Mouse (Mus musculus) C2C12 (cell line): ENCODE measurements around the gene Strip1.

Experiments used
- CTCF ChIP-seq: IDR thresholded peaks from one replicate; pipeline ENCODE4 v1.5.1; 2011; ENCODE audit not compliant: control insufficient read depth, insufficient read depth, insufficient read length
- FOSL1 ChIP-seq: IDR thresholded peaks from one replicate; pipeline ENCODE4 v1.8.0; 2011; ENCODE audit warnings: mild to moderate bottlenecking, low read length; ENCODE audit not compliant: poor library complexity, insufficient read depth, severe bottlenecking
- MYOG ChIP-seq: IDR thresholded peaks from one replicate; pipeline ENCODE4 v1.6.1; 2011; ENCODE audit not compliant: control insufficient read depth, insufficient read length; ENCODE audit errors: extremely low read depth
- USF1 ChIP-seq: IDR thresholded peaks from one replicate; pipeline ENCODE4 v1.6.1; 2011; ENCODE audit warnings: low read depth, mild to moderate bottlenecking, control low read depth, moderate library complexity

GRCm38 (mm10) chr3:107579466-107579865 is 52.0 kb downstream of the Strip1 start:
- TF ChIP-seq CTCF (no peak), FOSL1 (no peak), MYOG (no peak), USF1 (no peak)
